In the genomic region with DNA sequence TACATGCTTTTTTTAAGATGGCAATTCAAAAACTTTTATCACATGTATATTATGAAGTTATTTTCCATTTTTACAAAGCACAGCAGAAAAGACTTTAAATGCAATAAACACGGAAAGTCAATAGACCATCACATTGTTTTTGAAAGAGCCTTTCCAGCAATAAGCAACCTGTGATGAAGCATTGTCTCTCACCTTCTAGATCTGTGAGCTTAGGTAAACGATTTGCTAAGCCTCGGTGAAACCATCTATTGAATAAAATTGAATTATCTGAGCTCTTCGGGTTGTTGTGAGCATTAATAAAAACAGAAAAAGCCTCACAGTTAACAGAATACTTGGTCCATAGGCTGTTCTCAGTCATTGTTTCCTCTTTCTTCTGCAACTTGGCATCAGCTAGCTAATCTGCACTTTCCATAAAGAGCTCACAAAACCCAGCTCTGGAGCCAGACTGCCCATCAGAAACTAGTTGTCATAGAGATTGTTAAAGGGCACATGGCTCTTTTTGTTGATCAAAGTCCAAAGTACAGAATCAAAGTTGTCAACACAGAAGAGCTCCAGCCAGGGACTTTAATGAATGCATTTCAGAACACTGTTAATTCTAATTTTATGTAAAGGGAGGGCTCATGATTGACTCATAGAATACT, we compare ENCODE assay signal across 16 mouse cellular contexts.
DNase-seq lines count a peak whose midpoint lies in the region; ATAC-seq lines count a peak whose summit lies in the region.
"Had no signal": no experiment of that assay in that cellular context is flagged by ENCODE, and none has a peak within 500 bp of the region (broad histone marks: within the 10 kb centered on the region; RNA-seq: fewer than 3 reads in every experiment).

No protein-coding gene starts in this region.

- H3K27ac ChIP-seq in hindbrain, embryonic 11.5 days (ENCODE audit: low read depth, low read length): no peak overlapping the region
- H3K27ac ChIP-seq in hindbrain, embryonic 10.5 days: no peak overlapping the region
- H3K27ac ChIP-seq in hindbrain, embryonic 15.5 days (replicated peaks): peak overlapping the region; percentile 57; the same call in 1 of the 2 replicates
- H3K27ac ChIP-seq: embryonic facial prominence, embryonic 12.5 days; kidney, postnatal 0 days; limb, embryonic 13.5 days; stomach, embryonic 15.5 days had no signal

- no peak for DNase-seq in hindbrain, embryonic 11.5 days (ENCODE audit: low spot score)
- DNase-seq in hindbrain, embryonic 10.5 days (ENCODE audit: low spot score): no peak
- peak; percentile 11 for DNase-seq in retina, postnatal 1 day
- no peak for DNase-seq in retina, embryonic 14.5 days (ENCODE audit: low spot score)
- DNase-seq in thymus, postnatal 14 days: no peak
- DNase-seq in cerebellum, adult 18-20 months: no peak
- no peak for DNase-seq in gastrocnemius, postnatal 25 days
- DNase-seq: B cell, adult 2 months; heart, adult 18-20 months; heart, postnatal 14 days; thymus, postnatal 36 days had no signal

- WGBS in hindbrain, embryonic 11.5 days: 76% methylated on average over 4 of the region's 4 CpGs
- 75% methylated on average over 4 of the region's 4 CpGs for WGBS in hindbrain, embryonic 10.5 days
- 37% methylated on average over 4 of the region's 4 CpGs for WGBS in hindbrain, embryonic 15.5 days

- H3K4me3 ChIP-seq in hindbrain, embryonic 11.5 days (ENCODE audit: low read depth, low read length): no peak overlapping the region
- H3K4me3 ChIP-seq in hindbrain, embryonic 10.5 days: no peak overlapping the region
- H3K4me3 ChIP-seq in hindbrain, embryonic 15.5 days: no peak overlapping the region
- H3K4me3 ChIP-seq: embryonic facial prominence, embryonic 12.5 days; limb, embryonic 13.5 days; stomach, embryonic 15.5 days had no signal

- peak; percentile 34; the same call in 1 of the 2 replicates for ATAC-seq in hindbrain, embryonic 11.5 days (ENCODE audit: low FRiP score)
- peak; percentile 65 for ATAC-seq in hindbrain, embryonic 15.5 days (ENCODE audit: low FRiP score, low read depth)

- no peaks in the 10 kb centered on the region for H3K4me1 ChIP-seq in hindbrain, embryonic 11.5 days (replicated peaks; ENCODE audit: control insufficient read depth, insufficient read depth, low read length)
- peaks cover 16% of the 10 kb centered on the region; the same call in 1 of the 2 replicates for H3K4me1 ChIP-seq in hindbrain, embryonic 10.5 days (replicated peaks)
- peaks cover 15% of the 10 kb centered on the region for H3K4me1 ChIP-seq in hindbrain, embryonic 15.5 days (replicated peaks)
- H3K4me1 ChIP-seq: stomach, embryonic 15.5 days had no signal

- no peaks in the 10 kb centered on the region for H3K36me3 ChIP-seq in hindbrain, embryonic 11.5 days (ENCODE audit: control insufficient read depth, insufficient read depth, low read length)
- no peaks in the 10 kb centered on the region for H3K36me3 ChIP-seq in hindbrain, embryonic 10.5 days
- no peaks in the 10 kb centered on the region for H3K36me3 ChIP-seq in hindbrain, embryonic 15.5 days
- H3K36me3 ChIP-seq: embryonic facial prominence, embryonic 12.5 days; limb, embryonic 13.5 days; stomach, embryonic 15.5 days had no signal

- H3K4me2 ChIP-seq in hindbrain, embryonic 11.5 days (replicated peaks; ENCODE audit: low read depth, low read length): no peak overlapping the region
- H3K4me2 ChIP-seq in hindbrain, embryonic 15.5 days: no peak overlapping the region; the same call in 1 of the 2 replicates
- H3K4me2 ChIP-seq: embryonic facial prominence, embryonic 12.5 days; limb, embryonic 13.5 days; stomach, embryonic 15.5 days had no signal

- H3K27me3 ChIP-seq in hindbrain, embryonic 11.5 days (ENCODE audit: control insufficient read depth, insufficient read depth, low read length): no peaks in the 10 kb centered on the region
- H3K27me3 ChIP-seq in hindbrain, embryonic 10.5 days (ENCODE audit: insufficient read depth, poor library complexity, severe bottlenecking): no peaks in the 10 kb centered on the region
- H3K27me3 ChIP-seq in hindbrain, embryonic 15.5 days: no peaks in the 10 kb centered on the region
- H3K27me3 ChIP-seq: embryonic facial prominence, embryonic 12.5 days; limb, embryonic 13.5 days; stomach, embryonic 15.5 days had no signal

- no peak overlapping the region for H3K9ac ChIP-seq in hindbrain, embryonic 11.5 days (ENCODE audit: low read depth, low read length)
- H3K9ac ChIP-seq in hindbrain, embryonic 15.5 days: no peak overlapping the region
- H3K9ac ChIP-seq: embryonic facial prominence, embryonic 12.5 days; limb, embryonic 13.5 days; stomach, embryonic 15.5 days had no signal

- H3K9me3 ChIP-seq in hindbrain, embryonic 11.5 days (ENCODE audit: control insufficient read depth, low read length): no peaks in the 10 kb centered on the region
- H3K9me3 ChIP-seq in hindbrain, embryonic 10.5 days: no peaks in the 10 kb centered on the region
- H3K9me3 ChIP-seq in hindbrain, embryonic 15.5 days: no peaks in the 10 kb centered on the region
- H3K9me3 ChIP-seq: embryonic facial prominence, embryonic 12.5 days; limb, embryonic 13.5 days; stomach, embryonic 15.5 days had no signal
